Mouse (Mus musculus) ZHBTc4 (cell line): ENCODE measurements around the gene Zbtb17.

Experiments used
- DNase-seq: peaks from one replicate; pipeline ENCODE4 v3.0.0-alpha.2; 2011; ENCODE audit warnings: low read depth, low spot score

Zbtb17 gene

DNA sequence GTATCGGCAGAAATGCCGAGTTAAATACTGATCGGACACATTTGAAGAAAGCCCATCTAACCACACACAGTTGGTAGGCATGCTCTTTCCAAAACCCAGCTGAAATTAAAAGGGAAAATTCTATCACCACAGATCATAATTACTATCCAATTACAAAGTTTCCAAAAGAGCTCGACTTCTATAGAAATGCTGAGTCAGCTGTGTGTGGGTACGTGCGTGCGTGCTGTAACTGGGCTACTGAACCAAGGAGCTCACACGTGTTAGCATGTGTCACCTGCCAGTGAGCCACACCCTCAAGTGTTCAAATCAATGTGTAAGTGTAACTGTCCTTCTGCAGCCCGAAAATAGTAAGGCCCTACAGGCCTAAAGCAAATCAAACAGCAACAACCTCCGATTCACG is 43.1 kb downstream of the Zbtb17 start:
- DNase-seq, result no peak

DNA sequence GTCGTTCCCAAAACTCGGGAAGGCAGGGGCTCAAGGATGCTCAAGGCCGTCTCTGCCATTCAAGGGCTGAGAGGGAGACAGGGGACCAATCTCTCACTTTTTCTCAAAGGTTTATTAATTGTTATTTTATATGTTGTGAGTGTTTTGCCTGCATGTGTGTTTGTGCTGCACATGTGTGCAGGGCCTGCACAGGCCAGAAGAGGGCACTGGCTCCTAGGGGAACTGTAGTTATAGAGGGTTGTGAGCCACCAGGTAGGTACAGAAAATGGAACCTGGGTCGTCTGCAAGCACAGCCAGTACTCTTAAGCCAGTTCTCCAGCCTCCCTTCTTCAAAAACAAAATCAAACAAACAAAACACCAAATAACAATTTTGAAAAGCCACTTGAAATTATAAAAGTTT is 44.2 kb downstream of the Zbtb17 start:
- no peak for DNase-seq

DNA sequence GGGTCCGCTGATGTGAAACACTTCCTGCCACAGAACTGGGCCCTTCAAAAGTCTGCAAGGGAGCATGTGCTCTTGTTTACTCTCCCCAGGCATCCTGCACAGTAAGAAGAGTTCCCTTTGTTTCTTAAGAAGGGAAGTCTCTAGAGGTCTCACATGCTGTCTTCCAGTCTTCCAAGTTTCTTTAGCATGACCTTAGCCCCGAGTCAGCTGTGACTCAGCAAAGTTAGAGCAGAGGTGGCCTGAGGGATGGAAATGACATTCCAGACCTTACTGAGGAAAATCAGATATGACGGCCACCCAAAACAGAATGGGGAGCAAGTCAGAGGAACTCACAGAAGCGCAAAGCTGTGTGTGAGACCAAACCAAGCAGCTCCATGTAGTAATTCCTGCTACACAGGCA is 56.2 kb downstream of the Zbtb17 start:
- DNase-seq, result no peak

DNA sequence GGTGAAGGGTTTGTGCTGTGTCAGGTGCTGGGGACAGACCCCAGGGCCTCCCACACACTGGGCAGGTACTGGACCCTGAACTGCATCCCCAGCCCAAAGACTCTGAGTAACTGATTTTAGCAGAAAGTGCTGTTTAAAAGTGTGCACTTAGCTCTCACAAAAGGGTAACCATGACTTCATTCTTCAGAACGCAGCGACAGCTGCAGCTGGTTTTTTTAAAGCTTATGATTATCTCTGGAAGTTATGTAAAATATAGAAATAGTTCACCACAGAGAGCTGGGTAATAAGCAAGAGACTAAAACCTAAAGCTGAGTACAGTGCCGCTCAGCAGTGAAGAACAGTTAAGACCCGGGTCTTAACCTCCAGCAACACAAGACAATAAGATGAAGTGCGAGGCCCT is 56.6 kb downstream of the Zbtb17 start:
- DNase-seq, result no peak

DNA sequence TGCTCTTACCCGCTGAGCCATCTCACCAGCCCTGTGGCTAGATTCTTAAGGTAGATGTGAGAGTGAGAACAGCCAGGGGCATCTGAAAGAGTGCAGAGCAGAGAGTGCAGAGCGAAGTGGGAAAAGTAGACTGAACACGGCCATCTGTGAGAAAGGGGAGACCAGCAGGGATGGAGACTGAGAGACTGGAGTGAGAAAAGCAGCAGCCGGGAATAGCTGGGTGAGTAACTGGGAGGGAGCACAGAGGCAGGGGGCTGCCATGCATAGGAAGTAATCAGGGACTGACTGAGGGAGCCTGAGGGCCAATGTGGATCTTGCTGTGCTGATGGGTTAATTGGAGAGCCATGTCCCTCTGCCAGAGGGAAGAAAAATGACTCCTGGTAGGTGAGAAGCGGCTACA is 58.3 kb downstream of the Zbtb17 start:
- no peak for DNase-seq

DNA sequence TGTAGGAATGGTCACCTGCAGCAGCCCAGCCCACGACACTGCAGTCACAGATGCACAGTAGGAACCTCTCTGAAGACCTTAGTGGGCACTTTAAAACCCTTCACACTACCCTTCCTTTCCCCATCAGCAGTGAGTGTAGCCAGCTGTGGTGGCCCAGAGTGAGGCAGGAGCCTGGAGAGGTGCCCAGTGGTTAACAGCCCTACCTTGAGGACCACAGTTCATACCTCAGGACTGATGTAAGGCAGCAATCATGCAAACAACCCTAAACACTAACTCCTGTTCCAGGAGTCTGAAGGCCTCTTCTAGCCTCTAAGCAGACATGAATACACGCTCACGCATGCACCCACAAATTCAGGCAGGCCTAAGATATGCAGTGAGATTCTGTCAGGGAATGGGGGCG is 60.0 kb downstream of the Zbtb17 start:
- DNase-seq, result no peak

DNA sequence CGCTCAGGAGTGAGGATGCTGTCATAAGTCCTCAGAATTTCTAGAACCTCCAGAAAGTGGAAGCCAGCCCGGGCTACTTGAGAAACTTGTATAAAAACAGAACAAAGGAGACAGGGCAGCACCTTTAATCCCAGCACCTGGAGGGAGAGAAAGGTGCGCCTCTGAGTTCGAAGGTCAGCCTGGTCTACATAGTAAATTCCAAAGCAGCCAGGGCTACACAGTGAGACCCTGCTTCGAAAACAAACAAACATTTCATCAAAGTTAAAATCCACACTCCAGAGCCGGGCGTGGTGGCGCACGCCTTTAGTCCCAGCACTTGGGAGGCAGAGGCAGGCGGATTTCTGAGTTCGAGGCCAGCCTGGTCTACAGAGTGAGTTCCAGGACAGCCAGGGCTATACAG is 61.4 kb downstream of the Zbtb17 start:
- DNase-seq, result peak; percentile 54

DNA sequence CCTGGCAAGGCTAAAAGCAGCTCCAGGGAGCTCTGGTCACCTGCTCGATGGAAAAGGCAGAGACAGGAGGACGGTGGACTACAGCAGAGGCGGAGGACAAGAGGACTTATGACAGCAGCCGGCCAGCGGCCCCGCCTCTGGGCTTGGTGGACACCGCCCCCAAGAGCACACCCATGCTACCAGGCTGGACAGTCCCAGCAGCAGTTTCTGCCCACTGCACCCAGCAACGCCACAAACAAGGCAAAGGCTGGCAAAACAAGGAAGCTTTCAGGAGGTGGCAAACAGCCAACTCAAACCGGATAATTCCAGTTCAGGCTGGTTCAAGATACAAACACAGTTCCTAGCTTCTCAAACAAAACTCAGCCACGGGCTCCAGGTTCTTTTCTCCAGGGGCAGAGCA is 61.9 kb downstream of the Zbtb17 start:
- DNase-seq, result peak; percentile 90

DNA sequence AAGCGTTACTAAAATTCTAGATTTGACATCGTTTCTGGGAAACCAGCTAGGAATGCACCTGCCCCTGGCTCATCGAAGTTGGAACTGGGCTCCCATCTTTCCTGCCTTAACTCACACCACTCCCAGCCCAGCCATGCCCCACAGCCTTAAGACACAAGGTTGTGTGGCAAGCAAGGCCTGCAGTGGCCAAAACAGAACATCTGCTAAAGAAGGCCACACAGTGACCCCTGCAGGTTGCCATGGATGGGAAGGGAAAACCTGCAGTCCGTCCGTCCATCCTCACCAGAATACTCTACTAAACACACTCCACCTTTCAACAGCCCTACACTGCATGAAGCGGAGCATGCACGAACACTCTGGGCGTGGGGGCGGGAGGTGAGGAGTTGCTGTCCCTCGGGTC is 62.4 kb downstream of the Zbtb17 start:
- peak; percentile 30 for DNase-seq

DNA sequence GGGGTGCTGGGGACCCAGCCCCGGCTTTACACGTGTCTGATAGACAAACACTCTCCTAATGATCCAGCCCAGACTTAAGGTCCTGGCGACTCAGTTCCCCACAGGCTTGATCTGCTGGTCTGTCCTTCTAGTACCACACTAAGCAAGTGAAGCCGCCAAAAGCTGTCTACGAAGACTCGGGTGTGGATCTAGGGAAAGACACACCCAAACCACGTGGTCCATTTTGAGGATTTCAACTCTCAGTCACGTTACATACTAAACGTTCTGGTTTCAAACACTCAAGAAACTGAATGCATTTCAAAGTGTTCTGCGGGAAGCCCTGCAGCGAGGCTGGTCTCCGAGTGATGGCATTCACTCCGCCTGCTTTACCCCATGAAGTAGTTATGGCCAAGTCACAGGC is 66.0 kb downstream of the Zbtb17 start:
- peak; percentile 60 for DNase-seq

DNA sequence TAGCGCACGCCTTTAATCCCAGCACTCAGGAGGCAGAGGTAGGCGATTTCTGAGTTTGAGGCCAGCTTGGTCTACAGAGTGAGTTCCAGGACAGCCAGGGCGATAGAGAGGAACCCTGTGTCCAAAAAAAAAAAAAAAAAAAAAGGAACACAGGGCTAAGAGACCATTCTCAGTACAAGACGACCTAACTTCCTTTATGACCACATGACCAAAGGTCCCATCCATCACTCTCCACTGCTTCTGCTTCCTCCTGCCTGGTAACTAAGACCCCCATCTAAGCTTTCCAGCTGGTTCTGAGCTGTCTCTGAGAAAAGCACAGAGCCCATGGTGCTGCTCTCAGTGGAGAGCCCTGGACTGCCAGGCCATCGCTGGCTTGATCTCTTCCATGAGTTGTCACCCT is 67.7 kb downstream of the Zbtb17 start:
- DNase-seq, result no peak

DNA sequence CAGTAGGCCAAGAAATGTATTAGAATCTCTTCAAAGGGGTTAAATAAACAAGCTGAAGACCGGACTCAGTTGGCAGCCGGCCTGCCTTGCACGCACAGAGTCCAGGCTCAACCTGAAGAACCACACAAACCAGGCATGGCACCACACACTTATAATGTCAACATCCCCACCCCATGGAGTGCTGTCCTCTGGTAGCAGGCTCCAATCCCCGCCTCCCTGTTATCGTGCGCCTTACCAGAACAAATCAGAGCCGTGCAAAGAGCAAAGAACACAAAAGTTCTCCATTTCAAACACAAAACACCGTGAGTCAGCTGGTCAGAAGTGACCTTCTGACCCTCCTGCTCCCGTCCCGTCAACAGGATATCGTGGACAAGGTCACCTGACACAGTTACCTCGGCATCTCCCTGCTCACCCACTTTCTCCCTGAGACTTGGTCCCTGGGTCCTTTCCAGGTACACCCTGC is 69.8 kb downstream of the Zbtb17 start:
- DNase-seq, result peak; percentile 32
